Mouse (Mus musculus) MEL (cell line): ENCODE results near the gene Gm20390. TPM values are rescaled to one million over a fixed set of nuclear protein-coding genes. Genes with fewer than 3 reads are reported as not detected.

Experiments
- DNase-seq: peaks from one replicate; pipeline ENCODE4 v3.0.0; 2011; ENCODE audit warnings: low read depth, low spot score
- H3K27ac ChIP-seq: 2 replicates; pipeline ENCODE4 v1.5.1; 2012; ENCODE audit warnings: low read depth, mild to moderate bottlenecking, control low read depth, low read length, moderate library complexity; ENCODE audit not compliant: control insufficient read depth
- H3K27me3 ChIP-seq, 2 experiments: fragments of 150-350 bp in 1 of 2; sonication (generic) in 1 of 2; 2 replicates each; pipeline ENCODE4 v1.6.1; 2012; ENCODE audit warnings: low read length in 2 of 2, mild to moderate bottlenecking in 2 of 2, improper control_type of control experiment in 1 of 2, moderate library complexity in 1 of 2; ENCODE audit not compliant: insufficient read depth in 2 of 2, control insufficient read depth in 1 of 2
- H3K36me3 ChIP-seq, 2 experiments: 2 replicates each; pipeline ENCODE4 v1.6.1; 2012 to 2014; ENCODE audit warnings: low read length in 2 of 2, improper control_type of control experiment in 1 of 2, inconsistent platforms in 1 of 2, mild to moderate bottlenecking in 1 of 2; ENCODE audit not compliant: insufficient read depth in 2 of 2, control insufficient read depth in 1 of 2
- H3K4me1 ChIP-seq, 2 experiments: fragments of 150-350 bp in 1 of 2; sonication (generic) in 1 of 2; 2 replicates each; pipeline ENCODE4 v1.6.1; 2012; ENCODE audit warnings: low read length in 2 of 2, improper control_type of control experiment in 1 of 2, mild to moderate bottlenecking in 1 of 2; ENCODE audit not compliant: insufficient read depth in 2 of 2, control insufficient read depth in 1 of 2
- H3K4me3 ChIP-seq, 2 experiments: fragments of 150-350 bp in 1 of 2; sonication (generic) in 1 of 2; 2 replicates each; pipeline ENCODE4 v1.5.1; 2012; ENCODE audit warnings: low read depth in 2 of 2, low read length in 2 of 2, mild to moderate bottlenecking in 2 of 2, moderate library complexity in 2 of 2, control low read depth in 1 of 2, improper control_type of control experiment in 1 of 2; ENCODE audit not compliant: control insufficient read depth in 1 of 2, insufficient read depth in 1 of 2
- H3K79me2 ChIP-seq: 2 replicates; pipeline ENCODE4 v1.6.1; 2012; ENCODE audit warnings: mild to moderate bottlenecking, low read length, moderate library complexity; ENCODE audit not compliant: control insufficient read depth, poor library complexity, insufficient read depth
- H3K9ac ChIP-seq: 2 replicates; pipeline ENCODE4 v1.6.1; 2012; ENCODE audit warnings: low read depth, mild to moderate bottlenecking, control low read depth, low read length, moderate library complexity; ENCODE audit not compliant: control insufficient read depth, poor library complexity, severe bottlenecking
- H3K9me3 ChIP-seq: fragments of 150-350 bp; sonication (generic); replicated peaks from 2 replicates; pipeline ENCODE4 v1.6.1; 2012; ENCODE audit warnings: mild to moderate bottlenecking, low read length, improper control_type of control experiment, moderate library complexity; ENCODE audit not compliant: insufficient read depth
- BHLHE40 ChIP-seq: IDR thresholded peaks from 2 replicates; pipeline ENCODE4 v1.6.1; 2012; ENCODE audit warnings: low read depth, mild to moderate bottlenecking, inconsistent platforms, low read length, improper control_type of control experiment, borderline replicate concordance
- CHD1 ChIP-seq: IDR thresholded peaks from 2 replicates; pipeline ENCODE4 v1.6.1; 2012; ENCODE audit warnings: low read depth, mild to moderate bottlenecking, inconsistent platforms, low read length, improper control_type of control experiment
- CHD2 ChIP-seq: IDR thresholded peaks from 2 replicates; pipeline ENCODE4 v1.6.1; 2011; ENCODE audit warnings: low read length, improper control_type of control experiment
- CTCF ChIP-seq, 3 experiments: IDR thresholded peaks in 2 of 3; conservative IDR thresholded peaks in 1 of 3; 2 replicates each; pipeline ENCODE4 v1.5.1; 2011 to 2012; ENCODE audit warnings: low read length in 3 of 3, low read depth in 2 of 3, mild to moderate bottlenecking in 2 of 3, improper control_type of control experiment in 1 of 3, inconsistent platforms in 1 of 3, mixed read lengths in 1 of 3, moderate library complexity in 1 of 3; ENCODE audit not compliant: control insufficient read depth in 1 of 3, insufficient read depth in 1 of 3, poor library complexity in 1 of 3, severe bottlenecking in 1 of 3
- E2F4 ChIP-seq: IDR thresholded peaks from 2 replicates; pipeline ENCODE4 v1.6.1; 2011; ENCODE audit warnings: low read depth, low read length, improper control_type of control experiment, borderline replicate concordance
- ELF1 ChIP-seq: IDR thresholded peaks from 2 replicates; pipeline ENCODE4 v1.6.1; 2014; ENCODE audit warnings: low read depth, mild to moderate bottlenecking, inconsistent platforms, low read length, improper control_type of control experiment, moderate library complexity
- EP300 ChIP-seq, 2 experiments: IDR thresholded peaks; 2 replicates each; pipeline ENCODE4 v1.6.1; 2011; ENCODE audit warnings: improper control_type of control experiment in 2 of 2, low read length in 2 of 2, low read depth in 1 of 2, mild to moderate bottlenecking in 1 of 2
- ETS1 ChIP-seq: IDR thresholded peaks from 2 replicates; pipeline ENCODE4 v1.6.1; 2012; ENCODE audit warnings: low read depth, mild to moderate bottlenecking, inconsistent platforms, low read length, improper control_type of control experiment, moderate library complexity
- GABPA ChIP-seq: IDR thresholded peaks from 2 replicates; pipeline ENCODE4 v1.6.1; 2012; ENCODE audit warnings: low read depth, mild to moderate bottlenecking, inconsistent platforms, low read length, improper control_type of control experiment, moderate library complexity
- GATA1 ChIP-seq: IDR thresholded peaks from 2 replicates; pipeline ENCODE4 v1.6.1; 2011; ENCODE audit warnings: low read depth, low read length, improper control_type of control experiment
- HCFC1 ChIP-seq: IDR thresholded peaks from 2 replicates; pipeline ENCODE4 v1.6.1; 2012; ENCODE audit warnings: low read depth, mild to moderate bottlenecking, inconsistent platforms, low read length, improper control_type of control experiment, moderate library complexity
- JUND ChIP-seq: IDR thresholded peaks from 2 replicates; pipeline ENCODE4 v1.6.1; 2011; ENCODE audit warnings: low read depth, mild to moderate bottlenecking, improper control_type of control experiment, low read length
- KAT2A ChIP-seq: conservative IDR thresholded peaks from 2 replicates; pipeline ENCODE4 v1.6.1; 2012; ENCODE audit warnings: low read depth, low read length, improper control_type of control experiment, inconsistent platforms
- MAFK ChIP-seq: IDR thresholded peaks from 2 replicates; pipeline ENCODE4 v1.6.1; 2011; ENCODE audit warnings: low read depth, mild to moderate bottlenecking, low read length, improper control_type of control experiment, borderline replicate concordance
- MAX ChIP-seq: IDR thresholded peaks from 2 replicates; pipeline ENCODE4 v1.6.1; 2011; ENCODE audit warnings: low read length, improper control_type of control experiment
- MAZ ChIP-seq: IDR thresholded peaks from 2 replicates; pipeline ENCODE4 v1.6.1; 2012; ENCODE audit warnings: low read depth, mild to moderate bottlenecking, inconsistent platforms, low read length, improper control_type of control experiment
- MEF2A ChIP-seq: IDR thresholded peaks from 2 replicates; pipeline ENCODE4 v1.6.1; 2014; ENCODE audit warnings: low read depth, mild to moderate bottlenecking, inconsistent platforms, low read length, improper control_type of control experiment; ENCODE audit not compliant: poor library complexity, insufficient replicate concordance, severe bottlenecking; ENCODE audit errors: extremely low read depth
- MXI1 ChIP-seq: IDR thresholded peaks from 2 replicates; pipeline ENCODE4 v1.6.1; 2011; ENCODE audit warnings: mild to moderate bottlenecking, low read depth, low read length, improper control_type of control experiment
- MYB ChIP-seq: IDR thresholded peaks from 2 replicates; pipeline ENCODE4 v1.6.1; 2011; ENCODE audit warnings: mild to moderate bottlenecking, low read depth, low read length, improper control_type of control experiment
- MYC ChIP-seq: IDR thresholded peaks from 2 replicates; pipeline ENCODE4 v1.6.1; 2011; ENCODE audit warnings: low read depth, mild to moderate bottlenecking, low read length, improper control_type of control experiment, moderate library complexity
- NELFE ChIP-seq: IDR thresholded peaks from 2 replicates; pipeline ENCODE4 v1.6.1; 2011; ENCODE audit warnings: low read depth, low read length, improper control_type of control experiment
- NRF1 ChIP-seq: IDR thresholded peaks from 2 replicates; pipeline ENCODE4 v1.6.1; 2014; ENCODE audit warnings: low read depth, mild to moderate bottlenecking, inconsistent platforms, low read length, improper control_type of control experiment, moderate library complexity; ENCODE audit not compliant: poor library complexity, insufficient read depth, severe bottlenecking
- POLR2A ChIP-seq, 2 experiments: IDR thresholded peaks; 2 replicates each; pipeline ENCODE4 v1.6.1; 2011 to 2012; ENCODE audit warnings: low read length in 2 of 2, mild to moderate bottlenecking in 2 of 2, control low read depth in 1 of 2, improper control_type of control experiment in 1 of 2, low read depth in 1 of 2, moderate library complexity in 1 of 2; ENCODE audit not compliant: control insufficient read depth in 1 of 2, insufficient read depth in 1 of 2, poor library complexity in 1 of 2
- POLR2AphosphoS5 ChIP-seq: IDR thresholded peaks from 2 replicates; pipeline ENCODE4 v1.6.1; 2012; ENCODE audit warnings: low read depth, borderline replicate concordance, mild to moderate bottlenecking, inconsistent platforms, low read length, moderate library complexity, mixed read lengths
- RAD21 ChIP-seq: IDR thresholded peaks from 2 replicates; pipeline ENCODE4 v1.6.1; 2011; ENCODE audit warnings: mild to moderate bottlenecking, low read depth, low read length, improper control_type of control experiment
- SIN3A ChIP-seq: IDR thresholded peaks from 2 replicates; pipeline ENCODE4 v1.6.1; 2012; ENCODE audit warnings: low read length, improper control_type of control experiment, inconsistent platforms
- SMC3 ChIP-seq: IDR thresholded peaks from 2 replicates; pipeline ENCODE4 v1.6.1; 2011; ENCODE audit warnings: low read depth, low read length, improper control_type of control experiment
- TAL1 ChIP-seq: IDR thresholded peaks from 2 replicates; pipeline ENCODE4 v1.6.1; 2012; ENCODE audit warnings: mild to moderate bottlenecking, inconsistent platforms, low read length, moderate library complexity, mixed read lengths
- TBP ChIP-seq: IDR thresholded peaks from 2 replicates; pipeline ENCODE4 v1.8.0; 2011; ENCODE audit warnings: low read depth, low read length, improper control_type of control experiment
- TCF12 ChIP-seq: IDR thresholded peaks from 2 replicates; pipeline ENCODE4 v1.6.1; 2014; ENCODE audit warnings: low read depth, mild to moderate bottlenecking, inconsistent platforms, low read length, improper control_type of control experiment, moderate library complexity
- UBTF ChIP-seq: IDR thresholded peaks from 2 replicates; pipeline ENCODE4 v1.6.1; 2012; ENCODE audit warnings: low read depth, mild to moderate bottlenecking, inconsistent platforms, low read length, improper control_type of control experiment, moderate library complexity, borderline replicate concordance; ENCODE audit not compliant: insufficient read depth
- USF1 ChIP-seq: IDR thresholded peaks from 2 replicates; pipeline ENCODE4 v1.6.1; 2014; ENCODE audit warnings: low read depth, mild to moderate bottlenecking, inconsistent platforms, low read length, improper control_type of control experiment, moderate library complexity
- USF2 ChIP-seq, 2 experiments: IDR thresholded peaks; 2 replicates each; pipeline ENCODE4 v1.6.1; 2011 to 2012; ENCODE audit warnings: improper control_type of control experiment in 2 of 2, low read length in 2 of 2, borderline replicate concordance in 1 of 2, inconsistent platforms in 1 of 2, low read depth in 1 of 2, mild to moderate bottlenecking in 1 of 2; ENCODE audit not compliant: insufficient read depth in 1 of 2
- ZC3H11A ChIP-seq: IDR thresholded peaks from 2 replicates; pipeline ENCODE4 v1.6.1; 2012; ENCODE audit warnings: low read depth, mild to moderate bottlenecking, inconsistent platforms, low read length, improper control_type of control experiment
- ZKSCAN1 ChIP-seq: IDR thresholded peaks from 2 replicates; pipeline ENCODE4 v1.6.1; 2012; ENCODE audit warnings: low read depth, mild to moderate bottlenecking, inconsistent platforms, low read length, improper control_type of control experiment, moderate library complexity
- ZMIZ1 ChIP-seq: IDR thresholded peaks from 2 replicates; pipeline ENCODE4 v1.6.1; 2012; ENCODE audit warnings: low read depth, mild to moderate bottlenecking, inconsistent platforms, low read length, improper control_type of control experiment, moderate library complexity
- ZNF384 ChIP-seq: IDR thresholded peaks from 2 replicates; pipeline ENCODE4 v1.6.1; 2012; ENCODE audit warnings: low read depth, mild to moderate bottlenecking, inconsistent platforms, low read length, improper control_type of control experiment
- polyA plus RNA-seq, 2 experiments: library from polyadenylated mRNA; stranded (reverse) in 1 of 2; unstranded in 1 of 2; fragments of >175 nt in 1 of 2; fragments of >200 nt in 1 of 2; gene quantifications; 2 replicates each; pipeline versions ENCODE4 v1.2.1 to v1.2.4; 2012; ENCODE audit warnings: low replicate concordance in 2 of 2, low read depth in 1 of 2; ENCODE audit not compliant: insufficient read length in 2 of 2, insufficient read depth in 1 of 2, missing spikeins in 1 of 2
- total RNA-seq: library from RNA; depleted of rRNA; stranded (reverse); fragments of 300-350 nt; gene quantifications from 2 replicates; pipeline ENCODE4 v1.2.3, GENCODE M21; 2012

The Gm20390 gene
- total and polyA plus RNA-seq, 3 experiments, result 673 to 760 TPM; not detected in 1

GRCm38 (mm10) chr11:93984619-93985018 lies 16.5 kb upstream of the Gm20390 start:
- no peaks in the 10 kb centered on the region for H3K79me2 ChIP-seq
- no peak overlapping the region for H3K27ac ChIP-seq
- DNase-seq, result peak; percentile 82
- peaks cover 8 to 27% of the 10 kb centered on the region in 2 experiments for H3K4me1 ChIP-seq
- H3K9me3 ChIP-seq, result no peaks in the 10 kb centered on the region
- H3K27me3 ChIP-seq, result no peaks in the 10 kb centered on the region
- peaks cover 0 to 14% of the 10 kb centered on the region in 2 experiments; a peak in 2 of 4 replicates for H3K36me3 ChIP-seq
- H3K4me3 ChIP-seq, result 0 out of 4 replicates have a peak overlapping the region, but pooled peaks of 1 of the 2 experiments have one; percentile 22
- peak overlapping the region; percentile 24; the same call in 1 of the 2 replicates for H3K9ac ChIP-seq
- TF ChIP-seq ZNF384 (no peak), BHLHE40 (peak; percentile 40; the same call in 1 of the 2 replicates), MEF2A (no peak), NRF1 (peak; percentile 73), POLR2A (IDR thresholded peaks at IDR 0.05; ENCODE audit: control insufficient read depth in 1 of 2, insufficient read depth in 1 of 2, low read depth in 1 of 2, low read length in 2 of 2, poor library complexity in 1 of 2) (no peak), MAZ (no peak), USF1 (peak; percentile 41; the same call in 1 of the 2 replicates), CTCF (IDR thresholded peaks at IDR 0.05 in 2 of 3, conservative IDR thresholded peaks at IDR 0.05 in 1 of 3; ENCODE audit: control insufficient read depth in 1 of 3, insufficient read depth in 1 of 3, low read depth in 2 of 3, low read length in 3 of 3, poor library complexity in 1 of 3, severe bottlenecking in 1 of 3) (no peak), HCFC1 (peak; percentile 31; the same call in 1 of the 2 replicates), CHD1 (no peak), JUND (no peak), SMC3 (no peak), TCF12 (no peak), RAD21 (no peak), ZKSCAN1 (no peak), USF2 (IDR thresholded peaks at IDR 0.05; ENCODE audit: borderline replicate concordance in 1 of 2, insufficient read depth in 1 of 2, low read depth in 1 of 2, low read length in 2 of 2) (no peak), MYB (no peak), TAL1 (no peak), KAT2A (no peak), E2F4 (no peak), MAFK (no peak), EP300 (IDR thresholded peaks at IDR 0.05; ENCODE audit: low read depth in 1 of 2, low read length in 2 of 2) (no peak), UBTF (no peak), MXI1 (0 out of 2 replicates have a peak, but pooled peaks have one; percentile 43), ELF1 (no peak), TBP (no peak), ETS1 (peak; percentile 40; the same call in 1 of the 2 replicates), POLR2AphosphoS5 (no peak), MAX (peak; percentile 61; the same call in 1 of the 2 replicates), SIN3A (peak; percentile 48), NELFE (no peak), MYC (peak; percentile 61; the same call in 1 of the 2 replicates), CHD2 (no peak), GABPA (no peak), ZC3H11A (no peak), ZMIZ1 (no peak), GATA1 (no peak)
